Mouse (Mus musculus): ENCODE data around the gene Med17. TPM values are rescaled to one million over a fixed set of nuclear protein-coding genes. Genes with fewer than 3 reads are reported as not detected.
A peak's percentile ranks its signal among the peaks of the same experiment; 100 is the strongest.
"Not testable (repeated sequence)": the region's sequence is repeated elsewhere in the genome, so short reads cannot be mapped to it uniquely, and the experiment has no call there.

Med17 gene
- 38.0 and 41.9 TPM in 2 replicates for polyA plus RNA-seq (2012; rRNA removed)

- peaks cover 3% of the 10 kb centered on the region; the same call in 1 of the 2 replicates for H3K4me1 ChIP-seq (ENCODE audit: control insufficient read depth, insufficient read depth, low read length)
- H3K27ac ChIP-seq (ENCODE audit: insufficient read depth, low read length), result peak within 1 kb of the TSS; percentile 55
- H3K4me3 ChIP-seq (ENCODE audit: insufficient read depth, low read length), result peak within 1 kb of the TSS; percentile 88
- no peak for TF ChIP-seq CTCF (IDR thresholded peaks at IDR 0.05; ENCODE audit: extremely low read depth, insufficient read depth, low read length)
- peak; percentile 85 for TF ChIP-seq POLR2A (IDR thresholded peaks at IDR 0.05; ENCODE audit: extremely low read depth, insufficient read depth, low read length)
Measured at GRCm38 (mm10) chr9:15279649-15280490, at the start of gene Med17. Gene Med17 (minus strand): TSS chr9:15279931.

GRCm38 (mm10) chr9:15318170-15318742, 38.5 kb upstream of the Med17 start:
- no peak overlapping the region for H3K4me3 ChIP-seq (ENCODE audit: insufficient read depth, low read length)
- no peak overlapping the region for H3K27ac ChIP-seq (ENCODE audit: insufficient read depth, low read length)
- H3K4me1 ChIP-seq (ENCODE audit: control insufficient read depth, insufficient read depth, low read length), result no peaks in the 10 kb centered on the region
- TF ChIP-seq POLR2A (IDR thresholded peaks at IDR 0.05; ENCODE audit: extremely low read depth, insufficient read depth, low read length) (no peak), CTCF (IDR thresholded peaks at IDR 0.05; ENCODE audit: extremely low read depth, insufficient read depth, low read length) (no peak)

DNA sequence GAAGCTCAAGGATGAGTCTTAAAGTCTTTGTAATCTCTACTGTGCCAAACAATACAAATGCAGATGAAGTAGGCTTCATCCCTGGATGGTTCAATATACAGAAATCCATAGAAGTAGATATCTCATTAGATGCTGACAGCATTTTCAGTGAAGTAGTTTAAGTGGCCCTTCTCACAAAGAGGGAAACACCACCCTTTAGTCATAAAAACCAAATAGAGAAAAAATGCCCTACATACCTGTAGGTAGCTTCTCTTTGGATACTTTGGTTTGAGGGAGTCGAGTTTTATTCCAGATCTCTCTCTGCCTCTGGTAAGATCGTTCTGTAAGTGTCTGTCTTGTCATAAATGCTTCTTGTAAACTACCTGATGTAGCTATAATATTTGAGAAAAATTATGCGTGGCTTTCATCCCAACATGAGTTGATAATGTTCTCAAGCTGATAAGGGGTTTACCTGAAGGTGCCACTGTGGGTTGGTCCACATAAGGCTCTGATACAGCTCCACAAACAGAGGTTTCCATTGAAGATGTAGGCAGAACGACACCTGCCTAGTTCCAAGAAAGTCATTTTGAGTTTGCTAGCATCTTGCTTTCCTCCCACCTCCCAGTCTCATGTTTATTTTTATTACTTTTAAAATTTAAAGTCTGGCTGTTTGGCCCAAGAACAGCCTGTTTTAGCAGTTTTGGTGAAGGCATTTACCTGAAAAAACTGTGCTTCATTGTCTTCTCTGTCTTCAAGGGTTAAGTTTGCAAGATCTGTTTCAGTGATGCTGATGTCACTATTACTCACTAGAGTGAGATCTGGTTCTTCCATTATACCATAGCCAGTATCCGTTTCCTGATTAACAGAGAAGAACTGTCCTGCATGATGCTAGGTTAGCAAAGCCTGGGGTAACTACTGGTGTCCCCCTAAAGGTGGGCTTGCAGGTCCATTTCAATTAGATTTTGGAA, 37.8 kb upstream of the Med17 start:
- Histone ChIP-seq H3K4me3 (ENCODE audit: insufficient read depth, low read length) (no peak overlapping the region), H3K27ac (ENCODE audit: insufficient read depth, low read length) (no peak overlapping the region), H3K4me1 (ENCODE audit: control insufficient read depth, insufficient read depth, low read length) (no peaks in the 10 kb centered on the region)
- no peak for TF ChIP-seq CTCF (IDR thresholded peaks at IDR 0.05; ENCODE audit: extremely low read depth, insufficient read depth, low read length)
- TF ChIP-seq POLR2A (IDR thresholded peaks at IDR 0.05; ENCODE audit: extremely low read depth, insufficient read depth, low read length), result no peak

DNA sequence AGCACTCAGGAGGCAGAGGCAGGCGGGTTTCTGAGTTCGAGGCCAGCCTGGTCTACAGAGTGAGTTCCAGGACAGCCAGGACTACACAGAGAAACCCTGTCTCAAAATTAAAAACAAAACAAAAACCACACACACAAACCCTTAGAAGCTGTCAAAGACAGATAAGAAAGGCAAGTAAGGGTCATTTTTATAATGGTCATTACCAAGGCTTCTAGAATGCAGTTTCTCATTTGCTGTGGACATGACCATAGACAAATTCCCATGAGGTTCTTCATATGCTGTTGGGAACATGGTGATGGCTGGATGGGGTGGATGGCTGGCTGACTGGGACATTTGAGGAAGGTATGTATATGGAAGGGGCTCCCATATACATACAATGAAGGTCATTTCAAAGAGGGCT, 36.6 kb upstream of the Med17 start:
- not testable (repeated sequence) for H3K27ac ChIP-seq (ENCODE audit: insufficient read depth, low read length); H3K4me1 ChIP-seq (ENCODE audit: control insufficient read depth, insufficient read depth, low read length); H3K4me3 ChIP-seq (ENCODE audit: insufficient read depth, low read length)

DNA sequence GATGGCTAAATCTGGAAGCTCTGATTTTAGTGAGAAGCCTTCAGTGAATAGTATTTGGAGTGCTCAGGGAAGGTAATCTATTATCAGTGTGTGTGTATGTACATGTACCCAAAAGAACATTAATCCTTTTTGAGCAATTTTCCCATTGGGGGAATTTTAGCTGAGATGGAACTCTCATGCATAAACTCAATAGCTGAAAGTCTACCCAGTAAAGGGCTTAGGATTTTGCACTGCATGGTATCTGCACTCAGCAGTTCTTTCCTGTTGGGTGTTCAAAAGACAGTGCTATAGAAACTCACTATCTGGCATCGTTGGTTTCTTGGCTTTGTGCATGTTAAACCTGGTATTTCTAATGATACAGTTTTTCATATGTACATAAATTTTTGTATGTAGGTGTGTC, 34.9 kb upstream of the Med17 start:
- no peak for TF ChIP-seq CTCF (IDR thresholded peaks at IDR 0.05; ENCODE audit: extremely low read depth, insufficient read depth, low read length)
- no peak for TF ChIP-seq POLR2A (IDR thresholded peaks at IDR 0.05; ENCODE audit: extremely low read depth, insufficient read depth, low read length)
- Histone ChIP-seq H3K4me3 (ENCODE audit: insufficient read depth, low read length) (no peak overlapping the region), H3K27ac (ENCODE audit: insufficient read depth, low read length) (no peak overlapping the region), H3K4me1 (ENCODE audit: control insufficient read depth, insufficient read depth, low read length) (no peaks in the 10 kb centered on the region)

DNA sequence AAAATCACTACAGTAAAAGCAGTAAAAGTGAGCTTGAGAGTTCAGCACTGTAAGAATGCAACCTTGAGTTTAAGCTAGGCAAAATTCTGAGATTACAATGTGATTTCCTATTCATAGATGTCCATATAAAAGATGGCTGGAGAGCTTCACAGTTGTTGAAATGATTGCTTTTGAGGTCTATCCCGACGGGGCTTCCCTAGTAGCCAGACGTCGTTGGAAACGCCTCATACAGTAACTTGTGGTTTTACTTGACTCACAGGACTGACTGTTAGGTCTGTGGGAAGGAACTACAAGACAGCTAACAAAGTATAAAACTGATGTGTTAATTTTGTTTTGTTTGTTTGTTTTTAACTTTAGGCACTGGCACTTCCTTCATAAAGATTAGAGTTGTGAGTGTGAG, 33.9 kb upstream of the Med17 start:
- no peak overlapping the region for H3K4me3 ChIP-seq (ENCODE audit: insufficient read depth, low read length)
- TF ChIP-seq CTCF (IDR thresholded peaks at IDR 0.05; ENCODE audit: extremely low read depth, insufficient read depth, low read length) (no peak), POLR2A (IDR thresholded peaks at IDR 0.05; ENCODE audit: extremely low read depth, insufficient read depth, low read length) (no peak)
- no peak overlapping the region for H3K27ac ChIP-seq (ENCODE audit: insufficient read depth, low read length)
- no peaks in the 10 kb centered on the region for H3K4me1 ChIP-seq (ENCODE audit: control insufficient read depth, insufficient read depth, low read length)

GRCm38 (mm10) chr9:15312054-15312735, 32.5 kb upstream of the Med17 start:
- no peak for TF ChIP-seq CTCF (IDR thresholded peaks at IDR 0.05; ENCODE audit: extremely low read depth, insufficient read depth, low read length)
- Histone ChIP-seq H3K4me1 (ENCODE audit: control insufficient read depth, insufficient read depth, low read length) (peaks cover 2% of the 10 kb centered on the region; the same call in 1 of the 2 replicates), H3K27ac (ENCODE audit: insufficient read depth, low read length) (no peak overlapping the region), H3K4me3 (ENCODE audit: insufficient read depth, low read length) (no peak overlapping the region)

GRCm38 (mm10) chr9:15310179-15310578, 30.4 kb upstream of the Med17 start:
- Histone ChIP-seq H3K27ac (ENCODE audit: insufficient read depth, low read length) (no peak overlapping the region), H3K4me1 (ENCODE audit: control insufficient read depth, insufficient read depth, low read length) (peaks cover 3% of the 10 kb centered on the region; the same call in 1 of the 2 replicates), H3K4me3 (ENCODE audit: insufficient read depth, low read length) (no peak overlapping the region)
- TF ChIP-seq CTCF (IDR thresholded peaks at IDR 0.05; ENCODE audit: extremely low read depth, insufficient read depth, low read length), result no peak
- no peak for TF ChIP-seq POLR2A (IDR thresholded peaks at IDR 0.05; ENCODE audit: extremely low read depth, insufficient read depth, low read length)

DNA sequence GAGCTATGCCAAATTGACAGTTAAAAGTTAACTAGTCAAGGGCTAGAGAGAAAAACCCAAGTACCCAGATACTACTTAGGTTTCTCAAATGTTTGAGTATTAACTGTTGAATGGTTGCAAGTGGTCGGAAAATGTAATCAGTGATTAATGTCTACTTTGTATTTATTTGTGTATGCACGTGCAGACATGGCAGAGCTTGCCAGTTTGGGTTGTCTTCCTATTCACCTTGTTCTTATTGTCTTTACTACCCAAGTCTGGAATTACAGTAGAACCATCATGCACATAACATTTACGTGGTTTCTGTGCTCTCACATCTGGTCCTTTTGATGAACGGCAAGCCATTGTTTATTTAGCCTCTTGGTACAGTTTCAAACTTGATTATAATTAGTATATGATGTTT, 29.7 kb upstream of the Med17 start:
- no peak overlapping the region for H3K27ac ChIP-seq (ENCODE audit: insufficient read depth, low read length)
- TF ChIP-seq CTCF (IDR thresholded peaks at IDR 0.05; ENCODE audit: extremely low read depth, insufficient read depth, low read length) (no peak), POLR2A (IDR thresholded peaks at IDR 0.05; ENCODE audit: extremely low read depth, insufficient read depth, low read length) (no peak)
- H3K4me1 ChIP-seq (ENCODE audit: control insufficient read depth, insufficient read depth, low read length), result peaks cover 3% of the 10 kb centered on the region; the same call in 1 of the 2 replicates
- H3K4me3 ChIP-seq (ENCODE audit: insufficient read depth, low read length), result no peak overlapping the region
